Mouse (Mus musculus) cerebellum, postnatal 10 days (tissue): ENCODE measurements around the gene Pitpnb.

Source experiments
- DNase-seq, 2 experiments: peaks; one replicate each; pipeline ENCODE4 v3.0.0; 2021; ENCODE audit warnings: mixed read lengths in 2 of 2

Pitpnb gene

DNA sequence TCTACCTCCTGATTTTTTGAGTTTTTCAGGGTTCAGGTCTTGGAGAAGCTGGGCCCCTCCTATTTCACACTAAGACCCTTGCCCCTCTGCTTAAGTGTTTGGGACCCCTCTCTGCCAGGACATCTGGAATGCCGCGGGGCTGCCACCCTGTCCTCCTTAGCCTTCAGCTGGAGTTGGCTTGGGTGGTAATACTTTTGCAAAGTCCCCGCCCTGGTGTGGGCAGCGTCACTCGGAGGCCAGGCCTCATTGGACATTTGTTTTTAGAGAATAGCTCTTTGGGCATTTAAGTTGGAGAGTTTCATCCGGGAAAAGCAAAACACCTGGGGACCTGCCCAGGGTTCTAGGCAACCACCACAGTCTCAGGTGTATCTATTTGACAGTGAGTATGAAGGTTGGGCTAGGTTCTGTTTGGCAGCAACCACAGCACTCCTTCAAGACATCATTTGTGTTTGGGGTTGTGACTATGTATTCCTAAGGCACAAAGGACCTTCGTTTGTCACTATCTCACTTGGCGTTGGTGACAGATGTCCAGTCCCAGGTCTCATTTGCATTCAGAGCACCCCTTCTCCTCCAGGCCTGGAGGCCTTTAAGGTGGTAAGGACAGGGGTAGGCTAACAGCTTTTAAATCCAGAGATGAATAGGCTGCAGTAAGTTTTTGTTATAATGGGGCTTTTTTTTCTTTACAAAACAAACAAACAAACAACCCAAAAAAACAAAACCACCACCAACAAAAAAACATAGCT lies 91.7 kb downstream of the Pitpnb start:
- DNase-seq, result no peak

GRCm38 (mm10) chr5:111423011-111423410 lies 92.4 kb downstream of the Pitpnb start:
- no peak for DNase-seq

DNA sequence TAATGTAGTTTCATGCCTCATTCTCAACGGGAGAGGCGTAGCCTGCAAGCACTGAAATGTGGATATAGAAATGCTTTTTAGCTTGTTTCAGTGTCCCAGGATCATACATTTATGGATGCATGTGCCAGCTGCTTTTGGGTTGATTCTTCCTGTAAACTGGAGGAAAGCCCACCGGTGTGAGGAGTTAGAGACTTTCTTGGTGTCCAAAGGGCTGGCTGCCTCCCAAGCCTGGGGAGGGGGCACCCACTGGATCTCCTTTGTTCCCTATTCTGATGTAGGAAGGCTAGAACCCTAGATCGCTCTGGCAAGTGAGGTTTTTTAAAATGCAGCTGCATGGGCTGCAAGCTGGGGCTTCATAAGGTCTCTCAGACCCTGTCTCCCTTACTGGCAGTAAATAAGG lies 93.1 kb downstream of the Pitpnb start:
- DNase-seq, result no peak

GRCm38 (mm10) chr5:111425813-111426212 lies 95.2 kb downstream of the Pitpnb start:
- no peak for DNase-seq

GRCm38 (mm10) chr5:111426249-111426648 lies 95.7 kb downstream of the Pitpnb start:
- DNase-seq, result no peak

GRCm38 (mm10) chr5:111428882-111429281 lies 98.3 kb downstream of the Pitpnb start:
- no peak for DNase-seq

DNA sequence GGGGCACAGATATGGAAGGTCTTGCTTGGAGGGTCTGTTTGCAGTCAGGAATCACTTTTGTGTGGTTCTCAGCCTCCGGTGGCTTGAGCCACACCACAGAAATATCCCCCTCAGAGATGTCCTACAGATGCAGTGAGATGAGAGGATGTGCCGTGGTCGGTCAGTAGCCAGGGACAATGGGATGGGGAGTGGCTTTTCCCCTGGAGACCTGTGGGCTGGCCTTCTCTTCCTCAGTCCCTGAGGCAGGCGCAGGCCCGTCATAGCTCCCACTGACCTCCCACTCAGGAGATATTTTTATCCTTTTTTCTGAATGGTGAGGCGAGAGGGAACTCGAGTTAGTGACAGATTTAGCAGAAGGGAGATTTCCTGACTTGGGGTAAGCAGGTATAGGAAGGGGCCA lies 99.2 kb downstream of the Pitpnb start:
- no peak for DNase-seq

- peak in 1 of 2 experiments; percentile 48 for DNase-seq
These were observed 100.6 kb downstream of the Pitpnb start for GRCm38 (mm10) chr5:111431007-111431730.

DNA sequence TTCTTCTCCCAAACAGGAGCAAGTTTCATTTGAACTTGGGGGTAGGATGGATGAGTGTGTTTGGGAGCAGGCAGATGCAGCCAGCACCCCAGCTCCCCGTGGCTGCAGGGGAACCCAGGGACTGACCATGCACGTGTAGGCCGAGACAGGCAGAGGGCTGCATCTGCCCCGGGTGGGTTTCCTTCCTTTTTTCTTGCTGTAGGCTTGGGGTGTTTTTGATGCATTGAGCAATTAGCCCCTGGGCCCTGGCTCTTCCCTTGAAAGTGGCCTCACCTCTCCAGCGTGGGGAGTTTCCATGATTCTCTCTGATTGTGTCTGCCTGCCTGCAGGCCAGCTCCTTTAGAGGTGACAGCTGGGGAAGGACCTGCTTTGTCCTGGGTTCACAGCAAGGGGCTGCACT lies 102.3 kb downstream of the Pitpnb start:
- DNase-seq, result no peak

DNA sequence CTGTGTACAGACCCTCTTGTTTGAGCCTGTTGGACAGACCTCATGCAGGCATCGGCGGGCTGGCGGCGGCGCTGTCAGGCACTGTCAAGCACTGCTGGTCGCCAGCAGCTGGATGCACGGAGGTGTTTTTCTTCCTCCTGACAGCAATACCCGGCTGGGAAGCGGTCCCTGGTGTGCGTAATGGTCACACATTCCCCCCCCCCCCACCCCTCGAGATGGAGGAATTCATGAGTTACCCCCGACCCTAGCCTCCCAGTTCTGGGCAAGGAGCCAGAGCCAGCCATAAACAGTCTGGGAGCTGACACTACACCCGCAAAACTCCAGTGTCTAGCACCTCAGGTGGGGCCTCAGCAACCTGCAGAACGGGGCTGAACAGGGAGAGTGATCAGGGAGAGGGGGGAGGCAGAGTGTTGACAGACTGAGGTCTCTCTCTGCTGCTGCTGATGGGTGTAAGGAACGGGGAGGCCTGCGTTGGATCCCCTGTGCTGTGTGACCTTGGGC lies 103.8 kb downstream of the Pitpnb start:
- DNase-seq, result peak in 1 of 2 experiments; percentile 24

GRCm38 (mm10) chr5:111436260-111436659 lies 105.7 kb downstream of the Pitpnb start:
- no peak for DNase-seq

- DNase-seq, result no peak
These were observed 106.6 kb downstream of the Pitpnb start for GRCm38 (mm10) chr5:111437205-111437604.
